Mouse (Mus musculus) MEL (cell line): ENCODE data around the gene Smurf1.

ENCODE experiments used
- CHD1 ChIP-seq: IDR thresholded peaks from 2 replicates; pipeline ENCODE4 v1.6.1; 2012; ENCODE audit warnings: low read depth, mild to moderate bottlenecking, inconsistent platforms, low read length, improper control_type of control experiment
- CTCF ChIP-seq, 3 experiments: IDR thresholded peaks in 2 of 3; conservative IDR thresholded peaks in 1 of 3; 2 replicates each; pipeline ENCODE4 v1.5.1; 2011 to 2012; ENCODE audit warnings: low read length in 3 of 3, low read depth in 2 of 3, mild to moderate bottlenecking in 2 of 3, improper control_type of control experiment in 1 of 3, inconsistent platforms in 1 of 3, mixed read lengths in 1 of 3, moderate library complexity in 1 of 3; ENCODE audit not compliant: control insufficient read depth in 1 of 3, insufficient read depth in 1 of 3, poor library complexity in 1 of 3, severe bottlenecking in 1 of 3
- GATA1 ChIP-seq: IDR thresholded peaks from 2 replicates; pipeline ENCODE4 v1.6.1; 2011; ENCODE audit warnings: low read depth, low read length, improper control_type of control experiment
- MAZ ChIP-seq: IDR thresholded peaks from 2 replicates; pipeline ENCODE4 v1.6.1; 2012; ENCODE audit warnings: low read depth, mild to moderate bottlenecking, inconsistent platforms, low read length, improper control_type of control experiment
- POLR2A ChIP-seq, 2 experiments: IDR thresholded peaks; 2 replicates each; pipeline ENCODE4 v1.6.1; 2011 to 2012; ENCODE audit warnings: low read length in 2 of 2, mild to moderate bottlenecking in 2 of 2, control low read depth in 1 of 2, improper control_type of control experiment in 1 of 2, low read depth in 1 of 2, moderate library complexity in 1 of 2; ENCODE audit not compliant: control insufficient read depth in 1 of 2, insufficient read depth in 1 of 2, poor library complexity in 1 of 2

GRCm38 (mm10) chr5:144989061-144989405, 23.4 kb upstream of the Smurf1 start:
- TF ChIP-seq CTCF (IDR thresholded peaks at IDR 0.05 in 2 of 3, conservative IDR thresholded peaks at IDR 0.05 in 1 of 3; ENCODE audit: control insufficient read depth in 1 of 3, insufficient read depth in 1 of 3, low read depth in 2 of 3, low read length in 3 of 3, poor library complexity in 1 of 3, severe bottlenecking in 1 of 3), result no peak
- TF ChIP-seq POLR2A (IDR thresholded peaks at IDR 0.05; ENCODE audit: control insufficient read depth in 1 of 2, insufficient read depth in 1 of 2, low read depth in 1 of 2, low read length in 2 of 2, poor library complexity in 1 of 2), result no peak
- TF ChIP-seq MAZ, result no peak
- no peak for TF ChIP-seq CHD1
- TF ChIP-seq GATA1, result no peak
